Mouse (Mus musculus) regulatory T cell (primary cell): ENCODE measurements around the gene Tmem259.

Experiments
- in situ Hi-C: fragments of 300-600 bp; cut with MboI, MseI; formaldehyde crosslinking; loops from one replicate; pipeline ENCODE4 v1.15.1; 2025; ENCODE audit warnings: high pct_unique_total_duplicates

Tmem259 gene

DNA sequence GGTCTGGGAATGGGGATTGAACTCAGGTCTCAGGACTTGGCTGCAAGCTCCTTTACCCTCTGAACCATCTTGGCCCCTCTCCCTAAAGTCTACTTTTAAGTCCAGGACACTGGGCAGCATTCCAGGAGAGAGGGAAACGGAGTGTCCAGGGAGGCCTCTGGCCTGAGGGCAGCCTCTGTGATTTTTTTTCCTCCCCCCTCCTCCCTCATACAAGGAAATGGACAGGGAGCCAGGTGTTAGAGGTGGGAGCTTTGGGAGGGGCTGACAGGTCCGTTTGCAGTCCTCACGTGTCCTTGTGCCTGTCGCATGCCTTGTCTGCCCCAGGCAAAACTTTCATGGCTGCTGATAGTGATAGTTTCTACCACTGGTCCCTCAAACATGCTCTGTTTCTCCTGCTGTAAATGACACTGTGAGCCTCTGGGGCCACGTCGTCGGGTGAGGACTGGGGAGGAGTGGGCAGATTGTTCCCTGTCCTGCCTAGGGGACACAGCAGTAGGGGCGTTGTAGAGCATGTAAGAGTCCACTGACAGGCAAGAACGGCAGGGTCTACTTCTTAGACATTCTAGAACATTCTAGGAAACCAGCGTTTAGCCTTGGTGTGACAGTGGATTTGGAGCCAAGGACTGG lies 47.7 kb downstream of the Tmem259 start:
- in situ Hi-C loops, result loop anchor here (5.0 kb wide), 1 partner anchor 39 kb away; no protein-coding TSS in a partner anchor

DNA sequence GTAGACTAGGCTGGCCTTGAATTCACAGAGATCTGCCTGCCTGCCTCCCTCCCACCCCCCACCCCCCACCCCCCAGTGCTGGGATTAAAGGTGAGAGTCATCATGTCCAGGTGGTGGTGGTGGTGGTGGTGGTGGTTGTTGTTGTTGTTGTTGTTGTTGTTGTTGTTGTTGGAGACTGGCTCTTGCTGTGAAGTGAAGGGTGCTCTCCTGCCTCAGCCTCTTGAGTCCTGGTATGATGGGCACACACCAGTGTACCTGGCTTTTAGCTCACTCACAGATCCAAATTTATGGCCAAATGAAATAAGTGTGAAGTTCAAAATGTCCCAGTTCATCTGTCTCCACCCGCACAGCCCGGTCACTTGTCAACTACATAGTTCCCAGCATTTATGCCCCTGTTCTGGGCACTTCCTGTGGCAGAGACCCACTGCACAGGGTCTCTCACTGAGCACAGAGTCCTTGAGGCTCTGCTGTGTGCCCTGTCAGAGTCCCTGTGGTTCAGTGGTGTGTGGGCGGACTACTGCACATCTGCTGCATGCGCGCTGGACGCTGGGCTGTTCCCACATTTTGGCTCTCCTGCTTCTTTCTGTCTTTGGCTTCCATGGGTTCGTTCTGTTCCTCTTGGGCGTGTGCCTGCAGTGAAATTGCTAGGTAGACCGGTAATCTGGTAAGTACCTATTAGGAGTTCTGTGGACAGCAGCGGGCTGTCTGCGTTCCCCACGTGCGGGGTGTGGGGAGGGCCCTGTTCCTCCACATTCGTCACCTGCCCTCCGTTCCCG lies 49.1 kb downstream of the Tmem259 start:
- in situ Hi-C loops, result loop anchor here (5.0 kb wide), 1 partner anchor 38 kb away; no protein-coding TSS in a partner anchor

DNA sequence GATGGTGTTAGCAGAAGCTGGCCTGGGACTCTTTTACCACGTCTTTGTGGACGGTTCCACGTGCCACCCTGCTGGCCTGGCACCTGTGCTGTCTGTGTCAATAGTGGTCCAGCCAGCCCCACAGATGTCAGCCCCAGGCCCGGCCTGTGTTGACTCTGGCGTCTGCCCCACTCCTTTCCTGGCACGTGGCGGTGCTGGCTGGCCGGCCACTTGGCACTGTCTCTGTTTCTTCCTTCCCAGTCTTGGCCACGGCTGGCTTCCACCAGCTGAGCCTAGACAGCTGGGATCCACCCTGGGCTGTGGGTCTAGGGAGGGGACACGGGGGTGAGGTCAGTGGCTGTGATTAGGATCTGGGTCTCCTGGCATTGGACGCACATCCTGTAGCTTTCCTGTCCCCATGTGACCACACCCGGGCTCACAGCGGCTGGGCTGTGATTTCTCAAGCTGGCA lies 49.8 kb downstream of the Tmem259 start:
- in situ Hi-C loops, result no loop called here

DNA sequence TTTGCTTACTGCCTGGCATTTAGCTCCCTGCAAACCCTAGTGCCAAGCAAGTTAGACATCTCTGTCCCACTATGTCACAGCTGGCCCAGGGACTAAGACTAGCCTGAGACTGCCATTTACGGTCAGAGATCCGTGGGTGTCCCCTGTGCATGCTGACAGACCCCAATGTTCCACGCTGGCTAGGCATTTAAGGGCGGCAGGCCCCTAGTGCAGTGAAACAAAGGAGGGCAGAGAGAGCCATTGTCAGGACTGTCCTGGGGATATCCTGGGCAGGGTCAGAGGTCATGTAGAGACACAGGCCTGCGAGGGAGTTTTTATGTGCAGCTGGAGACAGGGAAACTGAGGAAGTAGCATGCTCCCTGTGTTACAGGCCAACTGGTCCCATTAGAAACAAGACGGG lies 50.3 kb downstream of the Tmem259 start:
- in situ Hi-C loops, result no loop called here

DNA sequence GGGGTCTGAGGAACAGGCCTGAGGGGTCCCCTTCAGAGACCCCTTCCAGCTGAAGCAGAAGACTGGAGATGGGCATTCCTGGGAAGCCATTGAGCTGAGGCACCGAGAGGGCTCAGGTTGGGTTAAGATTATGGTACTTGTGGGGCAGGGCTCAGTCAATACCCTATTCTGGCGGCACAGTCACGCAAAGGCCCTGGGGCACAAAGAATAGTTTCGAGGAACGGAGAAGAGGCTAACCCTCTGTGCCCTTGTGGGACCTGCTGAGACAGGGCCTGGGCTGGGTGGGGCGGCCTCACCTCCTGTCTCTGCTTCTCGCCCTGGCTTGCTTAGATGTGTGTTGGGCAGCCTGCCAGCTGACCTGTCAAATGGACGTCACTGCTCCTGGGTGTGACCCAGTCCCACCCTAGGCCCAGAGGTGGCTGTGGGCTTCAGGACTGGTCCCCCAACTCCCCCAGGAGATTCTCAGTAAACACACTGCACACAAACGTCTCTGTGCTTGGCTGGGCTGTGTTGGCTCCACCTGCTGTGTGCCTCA lies 50.9 kb downstream of the Tmem259 start:
- in situ Hi-C loops, result no loop called here

DNA sequence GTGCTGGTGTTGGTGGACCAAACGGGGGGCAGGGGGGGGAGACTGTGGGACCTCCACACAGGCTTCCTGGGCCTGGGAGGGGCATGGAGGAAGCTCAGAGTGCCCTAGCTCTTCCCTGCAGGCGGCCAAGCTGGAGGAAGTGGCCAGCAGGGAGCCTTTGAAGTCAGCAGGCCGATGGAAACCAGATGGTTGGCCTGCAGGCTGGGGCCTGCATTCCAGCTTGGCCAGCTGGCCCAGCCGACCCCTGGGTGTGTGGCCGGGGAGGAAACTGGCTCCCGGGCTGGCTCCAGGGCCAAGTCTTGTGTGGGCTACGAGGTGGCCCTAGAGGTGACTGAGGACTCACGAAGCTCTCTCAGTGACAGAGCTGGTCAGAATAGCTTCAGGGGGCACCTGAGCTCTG lies 51.4 kb downstream of the Tmem259 start:
- in situ Hi-C loops, result no loop called here

DNA sequence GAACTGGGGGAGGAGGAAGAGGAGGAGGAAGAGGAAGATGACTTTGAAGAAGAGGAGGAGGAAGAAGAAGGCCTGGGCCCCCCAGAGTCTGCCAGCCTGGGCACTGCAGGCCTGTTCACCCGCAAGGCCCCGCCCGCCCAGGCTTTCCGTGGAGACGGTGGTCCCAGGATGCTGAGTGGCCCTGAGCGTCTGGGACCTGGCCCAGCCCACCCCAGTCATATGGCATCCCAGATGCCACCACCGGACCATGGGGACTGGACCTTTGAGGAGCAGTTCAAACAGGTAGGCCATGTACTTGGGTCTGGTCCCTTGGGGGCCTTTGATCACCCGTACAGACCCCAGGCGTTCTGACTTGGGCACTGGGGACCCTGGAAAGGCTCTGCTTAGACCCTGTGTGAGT lies 52.3 kb downstream of the Tmem259 start:
- in situ Hi-C loops, result no loop called here

DNA sequence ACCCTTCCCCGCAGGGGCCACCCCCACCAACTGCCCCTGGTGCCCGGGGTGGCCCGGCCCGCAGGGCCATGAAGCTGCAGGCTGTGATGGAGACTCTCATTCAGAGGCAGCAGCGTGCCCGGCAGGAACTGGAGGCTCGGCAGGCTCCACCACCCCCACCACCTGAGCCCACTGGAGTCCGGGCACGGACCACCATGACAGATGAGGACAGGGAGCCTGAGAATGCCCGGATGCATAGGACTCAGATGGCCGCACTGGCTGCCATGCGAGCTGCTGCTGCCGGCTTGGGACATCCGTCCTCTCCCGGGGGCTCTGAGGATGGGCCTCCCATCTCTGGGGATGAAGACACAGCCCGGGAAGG lies 53.3 kb downstream of the Tmem259 start:
- in situ Hi-C loops, result no loop called here

DNA sequence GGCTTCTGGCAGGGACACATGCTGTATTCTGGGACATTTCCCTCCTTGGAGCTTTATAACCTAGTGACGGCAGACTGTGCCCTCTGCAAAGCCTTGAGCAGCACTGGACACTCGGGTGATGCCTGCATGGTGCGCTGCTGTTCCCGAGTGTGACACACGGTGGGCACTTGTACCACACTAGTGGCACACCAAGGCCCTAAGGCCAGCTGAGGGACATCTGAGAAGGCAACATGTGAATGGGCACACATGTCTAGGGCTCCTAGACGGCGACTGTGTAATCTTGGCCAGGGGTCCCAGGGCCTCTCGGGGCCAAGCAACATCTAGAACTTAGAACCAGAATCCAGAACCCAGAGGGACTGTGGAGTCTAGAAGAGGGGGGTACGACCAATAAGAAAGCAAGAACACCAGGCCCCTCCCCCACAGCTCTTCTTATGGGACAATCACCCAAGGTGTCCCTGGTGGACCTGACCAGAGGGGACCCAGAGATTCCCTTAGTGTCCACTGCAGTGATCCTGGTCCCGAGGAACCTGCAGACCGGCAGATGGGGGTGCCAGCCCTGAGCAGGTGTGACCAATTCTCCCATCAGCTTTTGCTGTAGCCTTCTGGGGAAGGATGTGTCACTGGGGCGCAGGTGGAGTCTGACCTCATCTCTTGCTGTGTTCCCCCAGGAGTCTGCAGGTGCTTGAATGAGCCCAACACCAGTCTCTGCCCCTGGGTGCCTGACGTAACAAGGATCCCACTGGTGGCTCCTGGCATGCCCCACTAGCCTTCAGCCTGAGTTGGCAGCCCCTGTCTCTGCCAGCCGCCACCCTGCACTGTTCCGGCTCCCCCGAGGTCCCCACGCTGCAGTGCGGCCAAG lies 53.9 kb downstream of the Tmem259 start:
- in situ Hi-C loops, result no loop called here

DNA sequence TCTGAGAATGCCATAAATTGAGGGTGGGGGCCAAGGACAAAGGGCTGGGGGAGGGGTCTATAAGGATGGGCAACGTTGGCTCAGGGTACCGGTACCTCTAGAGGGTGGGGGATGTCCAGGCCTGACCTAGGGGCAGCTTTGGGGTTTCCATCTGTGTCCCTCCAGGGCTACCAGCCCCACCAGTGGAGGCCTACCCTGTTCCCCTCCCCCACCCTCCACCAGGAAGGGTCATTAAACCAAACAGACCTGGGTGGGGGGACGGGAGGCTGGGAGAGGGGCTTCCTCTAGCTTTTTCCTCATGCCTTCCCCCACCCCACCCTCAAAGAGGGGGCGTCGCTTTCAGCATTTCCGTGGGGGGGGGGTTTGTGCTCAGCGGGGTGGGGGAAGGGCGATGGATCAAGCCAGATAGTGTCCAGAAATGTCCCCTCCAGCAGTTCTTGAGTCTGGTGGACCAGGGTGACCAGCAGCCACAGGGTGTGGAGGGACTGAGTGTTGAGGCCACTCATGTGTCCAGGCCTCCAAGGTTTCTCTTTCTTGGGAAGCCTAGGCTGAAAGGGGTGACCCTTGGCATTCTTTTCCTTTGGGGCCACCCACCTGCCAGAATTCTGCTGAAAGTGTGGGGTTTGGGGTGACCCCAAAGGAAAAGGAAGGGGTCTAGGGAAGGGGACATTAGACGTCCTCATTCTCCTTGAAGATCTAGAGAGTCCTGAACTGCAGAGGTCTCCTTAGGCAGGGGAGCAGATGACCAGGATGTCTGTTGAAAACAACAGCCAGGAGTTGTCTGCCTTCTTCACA lies 55.0 kb downstream of the Tmem259 start:
- in situ Hi-C loops, result no loop called here

DNA sequence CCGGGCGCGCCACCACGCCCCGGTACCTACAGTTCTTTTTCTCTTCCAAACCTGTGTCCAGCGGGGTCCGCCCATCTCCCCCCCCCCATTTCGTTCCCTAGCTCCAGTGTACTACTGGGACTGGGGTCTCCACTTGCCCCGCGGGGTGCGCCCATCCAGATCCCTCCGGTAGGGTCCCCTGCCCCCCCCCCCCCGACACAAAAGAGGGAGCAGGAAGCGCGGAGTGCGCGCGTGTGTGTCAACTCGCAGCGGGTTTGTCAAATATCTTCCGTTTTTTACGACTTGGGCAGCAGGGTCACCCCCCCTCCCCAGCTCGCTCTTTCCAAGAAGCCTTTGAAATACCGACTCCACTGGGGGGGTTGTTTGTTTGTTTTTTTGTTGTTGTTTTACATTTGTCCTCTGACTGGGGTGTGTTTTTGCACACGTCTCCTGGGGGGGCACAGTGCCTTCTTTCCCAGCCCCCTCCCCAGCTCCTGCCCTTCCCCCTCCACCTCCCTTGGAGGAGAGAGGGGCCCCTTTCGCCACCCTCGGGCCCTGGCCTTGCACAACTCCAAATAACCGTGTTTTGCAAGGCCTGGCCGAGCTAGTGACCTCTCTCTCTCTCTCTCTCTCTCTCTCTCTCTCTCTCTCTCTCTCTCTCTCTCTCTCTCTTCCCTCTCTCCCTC lies 56.0 kb downstream of the Tmem259 start:
- in situ Hi-C loops, result no loop called here

DNA sequence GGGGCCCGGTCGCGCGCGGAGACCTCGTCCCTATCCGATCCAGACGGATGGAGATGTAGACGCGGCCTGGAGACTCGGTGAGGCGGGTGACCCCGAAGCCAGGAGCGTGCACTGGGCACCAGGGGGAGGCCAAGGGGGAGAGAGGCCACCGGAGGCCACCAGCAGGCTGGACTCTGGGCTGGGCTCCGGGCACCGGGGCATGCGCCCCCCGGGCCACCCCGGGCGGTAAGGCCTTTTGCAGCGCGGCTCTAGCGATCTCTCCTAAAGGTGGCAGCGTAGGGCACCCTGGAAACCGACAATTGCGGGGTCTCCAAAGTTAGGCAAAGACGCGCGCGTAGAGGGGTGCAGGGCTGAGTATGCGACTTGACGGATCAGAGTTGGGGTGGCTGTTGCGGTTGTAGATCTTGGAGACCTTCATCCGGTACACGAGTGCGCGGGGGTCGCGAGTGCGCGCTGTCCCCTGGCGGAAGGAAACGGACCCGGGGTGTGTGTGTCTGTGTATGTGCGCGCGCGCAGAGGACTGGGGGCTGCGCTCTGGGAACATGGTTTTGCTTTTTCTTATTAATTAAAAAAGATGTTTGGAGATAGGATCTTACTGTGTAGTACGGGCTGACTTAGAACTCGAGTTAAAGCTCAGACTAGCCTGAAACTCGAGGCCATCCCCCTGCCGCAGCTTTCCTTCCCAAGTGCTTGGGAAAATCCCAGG lies 56.7 kb downstream of the Tmem259 start:
- in situ Hi-C loops, result no loop called here

DNA sequence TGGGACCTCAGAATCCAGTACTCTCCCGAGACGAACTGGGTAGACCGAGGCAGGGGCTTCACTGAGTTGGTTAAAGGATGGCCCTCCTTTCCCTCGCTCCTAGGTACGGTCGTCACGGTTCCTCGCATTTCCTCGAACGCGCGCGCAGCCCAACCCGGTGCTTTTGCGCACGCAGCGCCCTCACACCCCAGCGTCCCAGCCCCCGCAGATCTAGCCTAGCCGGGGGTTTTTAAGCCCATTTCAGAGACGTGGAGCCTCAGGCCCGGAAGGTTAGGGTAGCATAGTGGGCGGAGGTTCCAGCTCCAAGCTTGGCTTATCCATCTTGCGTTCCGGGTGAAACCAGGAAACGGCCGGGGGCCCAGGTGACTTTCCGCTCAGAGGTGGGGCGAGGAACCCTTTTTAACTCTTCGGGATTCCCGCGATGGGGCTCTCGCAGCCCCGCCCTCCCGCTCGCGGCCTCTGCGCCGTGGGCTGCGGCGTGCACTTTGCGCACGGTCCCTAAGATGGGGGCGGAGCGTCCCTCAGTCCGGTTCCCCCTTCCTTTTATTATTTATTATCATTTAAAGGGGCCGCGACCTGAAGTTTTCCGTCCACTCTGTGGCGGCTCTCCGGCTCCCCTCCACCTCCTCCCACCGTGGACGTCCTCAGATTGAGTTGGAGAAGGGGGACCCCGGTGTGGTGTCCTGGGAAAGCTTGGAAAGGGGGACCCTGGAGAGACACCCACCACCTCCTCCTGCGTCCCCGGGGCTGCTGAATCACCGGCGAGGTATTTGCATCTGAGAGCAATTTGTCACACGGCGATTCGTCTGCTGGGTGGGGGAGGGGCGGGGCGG lies 57.4 kb downstream of the Tmem259 start, which contains the start of gene Arid3a:
Gene Arid3a, plus strand, starts transcription at position 553 of the 833 bp plus-strand sequence.
- in situ Hi-C loops, result no loop called here

DNA sequence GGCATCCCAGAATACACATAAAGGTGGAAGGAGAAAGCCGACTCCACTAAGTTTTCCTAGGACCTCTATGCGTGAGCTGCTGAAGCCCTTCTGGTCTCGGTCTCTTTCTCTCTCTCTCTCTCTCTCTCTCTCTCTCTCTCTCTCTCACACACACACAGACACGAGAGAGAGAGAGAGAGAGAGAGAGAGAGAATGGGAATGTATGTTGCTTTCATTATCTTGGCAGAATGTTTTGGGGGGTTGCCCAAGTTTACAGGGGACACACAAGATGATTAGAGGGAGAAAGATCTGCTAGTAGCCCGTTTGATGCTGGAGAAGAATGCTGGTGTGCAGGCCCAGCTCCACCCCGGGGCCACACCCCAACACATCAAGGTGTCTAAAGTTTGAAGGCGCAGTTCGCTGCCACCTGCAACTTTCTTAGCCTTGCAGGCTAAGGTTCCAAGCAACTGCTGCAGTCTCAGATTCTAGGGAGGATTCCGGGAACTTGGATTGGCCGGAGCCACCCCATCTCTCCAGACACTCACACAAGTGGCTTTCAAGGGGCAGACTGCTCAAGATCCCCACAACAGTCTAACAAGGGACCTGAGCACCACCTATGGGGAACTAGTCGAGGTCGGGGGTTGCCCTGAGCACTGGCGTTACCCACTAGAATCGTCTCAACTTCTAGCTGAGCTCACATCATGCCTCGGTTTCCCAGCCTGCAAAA lies 58.2 kb downstream of the Tmem259 start:
- in situ Hi-C loops, result no loop called here

DNA sequence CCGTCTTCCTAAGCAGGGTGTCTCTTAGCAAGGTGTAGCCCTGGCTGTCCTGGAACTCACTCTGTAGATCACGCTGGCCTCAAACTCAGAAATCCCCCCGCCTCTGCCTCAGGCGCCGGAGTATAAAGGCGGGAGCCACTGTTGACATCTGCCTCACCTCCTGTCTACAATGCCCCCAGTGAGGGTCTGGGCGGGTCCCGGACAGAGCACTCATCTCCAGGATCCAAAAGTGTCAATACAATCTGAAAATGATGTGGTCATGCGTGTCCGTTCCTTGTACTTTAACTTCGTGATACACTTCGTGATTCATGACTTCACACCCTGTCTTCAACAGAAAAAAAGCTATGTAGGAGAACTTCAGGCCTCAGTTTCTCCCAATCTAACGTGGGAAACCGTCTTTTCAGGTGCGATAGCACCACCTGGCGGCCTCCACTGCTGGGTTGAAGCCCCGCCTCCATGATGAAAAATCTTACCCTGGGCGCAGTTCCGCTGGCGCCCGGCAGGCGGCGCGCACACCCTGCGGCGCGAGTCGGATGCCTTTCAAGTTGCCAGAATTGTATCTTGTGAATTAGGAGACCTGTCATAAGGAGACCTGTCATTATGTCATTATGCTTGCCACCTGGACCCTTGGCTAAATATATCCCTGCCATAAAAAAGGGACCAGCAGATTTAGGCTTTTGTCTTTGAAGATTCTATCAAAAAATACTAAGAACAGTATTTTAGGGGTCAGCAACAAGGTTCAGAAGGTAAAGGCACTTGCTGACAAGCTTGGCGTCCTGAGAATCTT lies 58.9 kb downstream of the Tmem259 start:
- in situ Hi-C loops, result loop anchor here (5.0 kb wide), 1 partner anchor 93 kb away; no protein-coding TSS in a partner anchor
